In genomic region chr7:83994348-83994747, GRCm38 (mm10) we compare ENCODE assay signal across 29 mouse cellular contexts.
"Had no signal": no experiment of that assay in that cellular context is flagged by ENCODE, and none has a peak within 500 bp of the region (broad histone marks: within the 10 kb centered on the region; RNA-seq: fewer than 3 reads in every experiment).

No protein-coding gene starts in this region.

- DNase-seq: gastrocnemius, postnatal 10 days; gastrocnemius, postnatal 25 days; heart, adult 2 months; heart, postnatal 14 days; heart, postnatal 36 days; kidney, adult 11 months; kidney, adult 2 months; kidney, adult 9 months; kidney, postnatal 14 days; kidney, postnatal 36 days; layer of hippocampus, adult 9-11 months; layer of hippocampus, postnatal 36 days; liver; liver, embryonic 13.5 days; liver, postnatal 0 days; lung, adult 2 months had no signal

- H3K9ac ChIP-seq: heart, embryonic 13.5 days; heart, embryonic 15.5 days; hindbrain, embryonic 12.5 days; hindbrain, embryonic 14.5 days; kidney, embryonic 15.5 days; limb, embryonic 12.5 days; liver, embryonic 13.5 days; liver, embryonic 15.5 days; liver, postnatal 0 days had no signal

- ATAC-seq: hindbrain, embryonic 16.5 days; intestine, embryonic 16.5 days; liver, postnatal 0 days had no signal

- H3K4me1 ChIP-seq: heart, embryonic 13.5 days; heart, embryonic 15.5 days; hindbrain, embryonic 10.5 days; hindbrain, embryonic 12.5 days; kidney, embryonic 15.5 days; limb, embryonic 10.5 days; limb, embryonic 12.5 days; liver, embryonic 15.5 days had no signal

- H3K9me3 ChIP-seq: heart, embryonic 13.5 days; heart, embryonic 15.5 days; hindbrain, embryonic 10.5 days; hindbrain, embryonic 12.5 days; kidney, embryonic 15.5 days; limb, embryonic 10.5 days; limb, embryonic 12.5 days; liver, embryonic 13.5 days; liver, embryonic 15.5 days had no signal

- H3K27ac ChIP-seq: heart, adult 2 months; heart, embryonic 13.5 days; heart, embryonic 15.5 days; hindbrain, embryonic 10.5 days; hindbrain, embryonic 12.5 days; hindbrain, embryonic 14.5 days; kidney, embryonic 15.5 days; kidney, postnatal 0 days; left cerebral cortex, adult 2 months; limb, embryonic 10.5 days; limb, embryonic 12.5 days; liver, embryonic 13.5 days; liver, embryonic 15.5 days had no signal

- H3K36me3 ChIP-seq: heart, embryonic 13.5 days; heart, embryonic 15.5 days; hindbrain, embryonic 10.5 days; hindbrain, embryonic 12.5 days; kidney, embryonic 15.5 days; limb, embryonic 10.5 days; limb, embryonic 12.5 days; liver, embryonic 13.5 days; liver, embryonic 15.5 days had no signal

- H3K4me3 ChIP-seq: heart, adult 2 months; heart, embryonic 13.5 days; heart, embryonic 15.5 days; hindbrain, embryonic 10.5 days; hindbrain, embryonic 12.5 days; kidney, embryonic 15.5 days; left cerebral cortex, adult 2 months; limb, embryonic 10.5 days; limb, embryonic 12.5 days; liver, embryonic 13.5 days; liver, embryonic 15.5 days had no signal
